Mouse (Mus musculus): ENCODE data around the gene Mfsd4b1.

GRCm38 (mm10) chr10:40024554-40025428, at the start of gene Mfsd4b1:
- TF ChIP-seq CTCF (IDR thresholded peaks at IDR 0.05; ENCODE audit: borderline replicate concordance, insufficient read depth, low read length): no peak
- TF ChIP-seq POLR2A (IDR thresholded peaks at IDR 0.05; ENCODE audit: low read depth, low read length): peak; percentile 64

All from embryonic fibroblast, embryonic 13.5 days (primary cell).